Mouse (Mus musculus) cortical plate, adult 2 months (tissue): ENCODE results near the gene Pdss2.

Experiments used
- CTCF ChIP-seq: fragments of 200-500 bp; IDR thresholded peaks from 2 replicates; pipeline ENCODE4 v1.5.1; 2011; ENCODE audit warnings: mild to moderate bottlenecking, control low read depth, low read length; ENCODE audit not compliant: insufficient read depth; ENCODE audit errors: extremely low read depth
- POLR2A ChIP-seq: fragments of 200-500 bp; IDR thresholded peaks from 2 replicates; pipeline ENCODE4 v1.6.1; 2011; ENCODE audit warnings: mild to moderate bottlenecking, low read length, control low read depth; ENCODE audit not compliant: insufficient read depth; ENCODE audit errors: extremely low read depth

DNA sequence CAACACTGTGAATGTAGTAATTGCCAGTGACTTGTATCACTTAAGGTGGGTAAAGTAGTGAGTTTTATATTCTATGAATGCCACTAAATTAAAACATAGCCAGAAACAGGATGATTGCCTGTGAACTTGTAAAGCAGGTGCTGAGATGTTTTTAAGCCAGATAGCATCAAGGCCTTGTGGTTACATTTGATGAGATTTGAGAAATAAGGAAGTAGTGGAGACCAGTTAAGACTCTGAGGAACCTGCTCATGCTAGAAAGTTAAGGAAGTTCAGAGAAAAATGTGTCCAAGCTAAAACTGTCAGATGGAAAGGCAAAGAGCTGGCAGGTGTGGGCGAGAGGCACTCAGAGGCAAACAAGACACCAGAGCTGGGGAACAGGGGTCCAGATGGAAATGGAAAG, 184.8 kb downstream of the Pdss2 start:
- no peak for TF ChIP-seq CTCF
- TF ChIP-seq POLR2A: no peak
